Mouse (Mus musculus): ENCODE measurements around the gene Tph1.

- TF ChIP-seq CTCF (IDR thresholded peaks at IDR 0.05; ENCODE audit: low read depth, low read length) (no peak), EP300 (IDR thresholded peaks at IDR 0.05; ENCODE audit: insufficient read depth, low read depth, low read length) (0 out of 2 replicates have a peak, but pooled peaks have one; percentile 2)
Measured at GRCm38 (mm10) chr7:46607031-46607426, 65.3 kb downstream of the Tph1 start.

Data from ES-Bruce4 (cell line).